Mouse (Mus musculus) right cerebral cortex, postnatal 10 days (tissue): ENCODE data around the gene Cdc42se2.

Experiments used
- DNase-seq, 2 experiments: peaks; one replicate each; pipeline ENCODE4 v3.0.0; 2021; ENCODE audit warnings: low spot score in 2 of 2

The Cdc42se2 gene

GRCm38 (mm10) chr11:54793173-54793572 is 5.7 kb upstream of the Cdc42se2 start:
- DNase-seq = no peak

GRCm38 (mm10) chr11:54791458-54791857 is 4.0 kb upstream of the Cdc42se2 start:
- DNase-seq = no peak

- peak; percentile 60 to 67 for DNase-seq
Measured at GRCm38 (mm10) chr11:54786858-54787487, 502 bp downstream of the Cdc42se2 start.

DNA sequence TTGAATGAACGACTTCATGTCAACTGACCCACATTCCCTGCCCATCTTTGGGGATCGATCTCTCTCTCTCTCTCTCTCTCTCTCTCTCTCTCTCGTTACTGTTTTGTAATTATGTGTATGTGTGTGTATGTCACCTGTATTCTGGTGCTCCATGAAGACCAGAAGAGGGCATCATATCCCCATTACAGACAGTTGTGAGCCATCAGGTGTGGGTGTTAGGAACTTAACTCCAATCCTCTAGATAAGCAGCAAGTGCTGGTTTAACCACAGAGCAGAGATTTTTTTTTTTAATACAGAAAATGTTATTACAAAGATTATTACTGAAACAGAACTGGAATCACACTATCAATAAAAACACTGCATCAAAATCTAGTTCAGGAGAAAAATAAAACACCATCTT is 1.9 kb downstream of the Cdc42se2 start:
- no peak for DNase-seq

DNA sequence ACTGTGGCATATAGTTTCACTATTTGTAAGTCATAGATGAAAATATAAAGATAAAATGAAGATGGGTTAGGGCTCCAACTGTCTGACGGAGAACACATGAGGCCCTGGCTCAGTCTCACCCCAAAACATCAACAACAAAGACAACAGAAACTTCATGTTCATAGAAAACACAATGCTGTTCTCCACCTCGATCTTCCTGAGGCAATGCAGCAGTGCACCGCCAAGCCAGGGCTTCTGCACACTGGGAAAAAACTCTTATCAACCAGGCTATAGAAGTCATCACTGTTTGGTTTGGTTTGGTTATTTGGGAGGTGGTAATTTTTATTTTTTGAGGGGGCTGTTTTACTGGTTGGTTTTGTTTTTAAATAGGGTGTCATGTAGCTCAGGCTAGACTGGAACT is 3.0 kb downstream of the Cdc42se2 start:
- DNase-seq = no peak

GRCm38 (mm10) chr11:54782253-54782652 is 5.2 kb downstream of the Cdc42se2 start:
- DNase-seq = no peak

GRCm38 (mm10) chr11:54779946-54780345 is 7.5 kb downstream of the Cdc42se2 start:
- no peak for DNase-seq

- DNase-seq = no peak
Measured at GRCm38 (mm10) chr11:54778131-54778844, 9.2 kb downstream of the Cdc42se2 start.

- DNase-seq = no peak
Measured at GRCm38 (mm10) chr11:54777387-54778130, 9.9 kb downstream of the Cdc42se2 start.

DNA sequence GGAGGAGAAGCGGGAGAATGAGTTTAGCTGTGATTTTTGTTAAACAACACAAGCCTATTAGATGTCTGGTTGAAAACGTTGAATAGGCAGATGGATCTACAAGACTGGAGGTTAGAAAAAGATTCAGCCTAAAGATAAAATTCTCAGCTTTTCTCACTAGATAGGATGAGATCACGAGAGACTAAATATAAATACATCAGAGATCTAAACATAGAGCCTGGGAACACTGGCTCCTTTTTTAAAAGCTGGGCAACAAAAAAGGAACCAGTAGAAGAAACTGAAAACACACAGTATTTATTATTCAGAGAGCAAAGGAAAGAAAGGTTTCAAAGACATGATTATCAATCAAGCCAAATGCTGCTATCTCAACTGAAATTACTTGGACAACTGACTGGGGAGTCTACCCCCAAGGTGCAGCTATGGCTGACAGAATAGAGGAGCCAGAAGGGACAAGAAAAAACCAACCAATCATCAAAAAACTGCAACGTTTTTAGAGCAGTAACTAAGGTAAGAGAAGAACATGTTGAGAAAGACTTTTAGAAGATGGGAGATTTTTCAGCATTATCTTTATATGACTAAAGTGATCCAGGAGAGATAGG is 10.6 kb downstream of the Cdc42se2 start:
- DNase-seq = no peak

DNA sequence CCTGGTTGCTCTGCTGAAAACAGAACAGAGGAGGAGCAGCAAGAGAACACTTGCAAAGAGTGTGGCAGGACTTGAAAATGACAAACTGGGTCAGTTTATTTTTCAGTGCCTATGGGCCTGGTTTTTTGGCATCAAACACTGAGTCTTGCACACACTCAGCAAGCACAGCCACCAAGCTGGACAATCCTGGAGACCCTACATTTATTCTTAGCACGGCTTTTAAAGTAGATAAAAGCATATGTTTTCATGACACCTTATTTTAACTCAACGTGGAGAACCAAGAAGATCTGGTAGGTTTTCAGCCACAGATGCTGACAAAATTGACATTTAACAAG is 11.1 kb downstream of the Cdc42se2 start:
- DNase-seq = no peak

DNA sequence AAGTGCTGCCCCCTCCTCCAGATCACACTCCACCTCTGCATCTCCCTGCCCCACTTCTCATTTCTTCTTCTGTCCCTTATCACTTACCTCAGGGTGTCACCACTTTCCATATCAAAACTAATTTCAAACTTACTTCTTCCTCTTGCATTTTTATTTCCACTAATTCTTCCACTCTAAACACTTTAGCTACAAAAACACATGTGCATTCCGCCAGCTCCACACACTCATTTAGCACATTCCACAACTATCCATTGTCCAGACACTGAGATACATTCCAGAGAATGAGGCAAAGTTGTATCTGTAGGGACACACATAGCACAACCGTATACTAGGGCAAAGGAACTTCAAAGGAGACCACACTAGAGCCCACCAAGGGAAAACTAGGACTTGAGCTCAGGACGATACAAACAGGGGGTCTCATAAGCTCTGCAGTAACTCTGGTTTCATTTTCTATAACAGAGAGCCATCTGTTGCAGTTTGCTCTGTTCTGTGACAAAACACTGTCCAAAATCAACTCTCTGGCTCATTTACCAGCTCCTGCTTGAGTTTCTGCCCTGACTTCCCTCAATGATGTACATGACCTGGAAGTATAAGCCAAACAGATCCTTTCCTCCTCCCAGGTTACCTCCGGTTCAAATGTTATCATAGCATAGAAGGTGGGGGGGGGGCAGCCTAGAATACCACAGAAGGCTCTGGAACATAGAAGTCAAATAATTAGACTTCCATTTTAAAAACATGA is 11.7 kb downstream of the Cdc42se2 start:
- no peak for DNase-seq

GRCm38 (mm10) chr11:54774282-54775078 is 13.0 kb downstream of the Cdc42se2 start:
- no peak for DNase-seq

DNA sequence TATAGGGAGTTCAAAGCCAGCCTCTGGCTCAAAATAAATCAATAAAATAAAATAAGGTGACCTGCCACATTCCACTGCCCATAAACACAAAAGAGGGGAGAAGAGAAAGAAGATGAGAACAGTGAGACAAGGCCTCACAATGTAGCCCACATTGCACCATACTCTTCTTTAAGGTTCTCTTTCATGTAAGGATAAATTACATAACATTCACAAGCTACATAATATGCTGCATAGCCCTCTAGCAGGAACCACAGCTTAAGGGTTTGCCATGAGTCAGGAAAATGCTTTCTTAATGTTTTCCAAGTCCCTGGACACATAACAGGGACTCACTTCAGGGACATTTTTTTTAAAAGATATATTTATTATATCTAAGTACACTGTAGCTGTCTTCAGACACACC is 15.9 kb downstream of the Cdc42se2 start:
- DNase-seq = no peak

GRCm38 (mm10) chr11:54769843-54770242 is 17.6 kb downstream of the Cdc42se2 start:
- no peak for DNase-seq

- no peak for DNase-seq
Measured at GRCm38 (mm10) chr11:54768116-54768690, 19.3 kb downstream of the Cdc42se2 start.

GRCm38 (mm10) chr11:54764759-54765158 is 22.7 kb downstream of the Cdc42se2 start:
- peak in 1 of 2 experiments; percentile 2 for DNase-seq

- DNase-seq = peak in 1 of 2 experiments; percentile 18
Measured at GRCm38 (mm10) chr11:54764026-54764425, 23.4 kb downstream of the Cdc42se2 start.

DNA sequence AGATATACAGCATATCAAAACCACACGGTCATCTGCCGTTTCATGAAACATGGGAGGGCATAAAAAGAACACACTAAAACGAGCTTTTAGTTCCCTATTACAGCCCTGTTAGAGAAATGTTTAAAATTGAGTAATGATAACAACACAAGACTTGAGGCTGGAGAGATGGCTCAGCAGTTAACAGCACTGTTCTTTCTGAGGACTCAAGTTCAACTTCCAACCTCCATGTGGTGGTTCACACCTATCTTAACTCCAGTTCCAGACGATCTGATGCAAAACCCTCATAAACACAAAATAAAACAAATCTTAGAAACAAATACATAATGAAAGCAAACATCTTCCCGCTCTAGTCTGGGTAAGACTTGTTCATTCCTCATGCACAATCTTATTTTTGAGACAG is 24.7 kb downstream of the Cdc42se2 start:
- no peak for DNase-seq

DNA sequence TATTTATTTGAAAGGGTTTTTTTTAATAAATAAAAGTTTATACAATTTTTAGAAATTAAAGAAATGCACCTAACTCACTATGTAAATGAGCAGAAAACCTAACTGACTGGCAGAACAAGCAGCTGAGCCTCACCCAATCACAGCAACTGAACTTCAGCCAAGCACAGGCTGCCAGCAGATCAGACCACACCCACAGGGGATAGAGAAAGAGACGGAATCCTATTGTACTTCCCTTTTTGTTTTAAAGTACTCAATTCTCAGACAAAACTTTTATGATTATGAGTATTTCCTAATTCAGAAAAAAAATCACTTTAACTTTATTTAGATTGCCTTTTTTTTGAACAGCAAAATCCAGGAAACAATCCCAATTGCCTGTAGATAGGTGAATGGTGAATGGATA is 29.5 kb downstream of the Cdc42se2 start:
- no peak for DNase-seq
